Mouse (Mus musculus) E14TG2a.4 (cell line): ENCODE results near the gene Clptm1l.

Source experiments
- CTCF ChIP-seq: conservative IDR thresholded peaks from 2 replicates; pipeline ENCODE4 v1.5.1; 2014; ENCODE audit warnings: low read length
- NANOG ChIP-seq: IDR thresholded peaks from 2 replicates; pipeline ENCODE4 v1.6.1; 2014; ENCODE audit warnings: borderline replicate concordance, low read length, mixed read lengths
- POU5F1 ChIP-seq: IDR thresholded peaks from 2 replicates; pipeline ENCODE4 v1.6.1; 2014; ENCODE audit warnings: low read length, borderline replicate concordance

DNA sequence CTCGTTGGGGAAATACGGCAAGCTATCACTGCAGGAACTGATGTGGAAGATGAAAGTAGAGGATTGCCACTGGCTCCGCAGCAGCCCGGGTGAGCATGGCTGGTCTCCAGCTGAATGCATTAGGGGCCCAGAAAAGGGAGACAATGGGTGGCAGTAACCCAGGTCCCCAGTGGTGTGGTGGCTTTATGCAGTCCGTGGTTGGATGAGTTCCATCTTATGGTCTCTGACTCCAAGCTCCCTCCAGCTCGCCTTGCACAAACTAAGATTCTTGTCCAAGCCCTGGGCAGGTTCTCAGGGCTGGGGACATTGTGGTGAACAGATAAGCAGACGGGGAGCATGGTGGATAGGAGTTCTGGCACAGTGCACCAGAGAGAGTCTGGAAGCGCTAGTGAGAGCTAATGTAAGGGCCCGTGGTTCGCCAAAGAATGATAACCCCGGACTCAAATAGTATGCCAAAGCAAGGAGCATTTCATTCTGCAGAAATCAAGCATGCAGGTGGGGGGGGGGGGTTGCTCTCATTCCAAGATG lies 24.8 kb downstream of the Clptm1l start:
- TF ChIP-seq CTCF, result no peak
- no peak for TF ChIP-seq NANOG
- no peak for TF ChIP-seq POU5F1
